Mouse (Mus musculus): ENCODE data around the gene Tmem183a.

The Tmem183a gene

DNA sequence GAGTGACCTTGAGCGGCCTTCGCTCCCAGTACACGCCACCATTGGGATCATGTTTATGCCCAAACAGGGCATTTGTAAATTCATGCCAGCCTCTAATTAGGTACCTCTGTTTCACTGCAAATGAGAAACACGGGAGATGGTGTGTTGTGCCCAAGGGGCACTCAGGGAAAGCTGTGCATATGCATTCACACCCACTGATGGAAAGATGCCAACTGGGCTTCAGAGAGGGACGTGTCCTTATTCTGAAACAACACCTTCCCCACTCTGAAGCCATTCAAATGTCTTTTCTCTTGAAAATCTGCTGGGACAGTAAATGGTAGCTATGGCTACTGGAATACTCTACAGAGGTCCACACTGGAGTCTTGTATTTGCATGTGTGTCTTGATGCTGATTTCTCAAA is 43.5 kb downstream of the Tmem183a start:
- no peak for DNase-seq

DNA sequence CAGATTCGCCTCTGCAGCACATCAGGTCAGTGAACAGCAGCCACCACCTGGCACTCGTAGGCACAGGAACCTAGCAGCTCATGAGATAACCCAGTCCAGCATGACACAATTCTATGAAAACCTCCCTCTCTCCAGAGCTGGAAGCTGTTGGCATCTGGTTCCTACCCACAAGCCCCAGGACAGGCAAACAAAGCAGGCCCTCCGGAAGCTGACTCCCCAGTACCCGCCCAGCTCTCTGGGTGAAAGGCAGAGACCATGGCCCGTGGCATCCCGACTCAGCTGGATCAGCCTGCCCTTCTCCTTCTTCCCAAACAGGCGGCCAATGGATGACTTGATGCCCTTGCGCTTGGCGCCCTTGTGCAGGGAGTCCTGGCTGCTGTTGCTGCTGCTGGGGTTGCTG is 45.4 kb downstream of the Tmem183a start:
- no peak for DNase-seq

DNA sequence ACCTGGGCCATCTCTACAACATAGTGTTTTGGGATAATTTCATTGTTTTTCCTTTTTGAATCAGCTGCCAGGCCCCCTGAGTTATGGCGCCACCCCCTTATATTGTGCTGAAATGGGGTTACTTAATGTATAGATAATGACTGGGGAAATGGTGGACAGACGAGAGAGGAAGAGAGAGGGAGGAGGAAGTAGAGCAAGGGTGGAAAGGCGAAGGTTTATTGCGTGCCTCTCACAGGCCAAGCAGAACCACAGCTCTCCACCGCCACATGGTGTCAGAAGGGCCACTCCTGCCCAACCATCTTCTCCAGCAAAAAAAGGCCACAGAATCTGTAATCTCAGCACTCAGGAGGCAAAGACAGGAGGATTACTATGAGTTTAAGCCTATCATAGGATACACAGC is 46.6 kb downstream of the Tmem183a start:
- DNase-seq = no peak

DNA sequence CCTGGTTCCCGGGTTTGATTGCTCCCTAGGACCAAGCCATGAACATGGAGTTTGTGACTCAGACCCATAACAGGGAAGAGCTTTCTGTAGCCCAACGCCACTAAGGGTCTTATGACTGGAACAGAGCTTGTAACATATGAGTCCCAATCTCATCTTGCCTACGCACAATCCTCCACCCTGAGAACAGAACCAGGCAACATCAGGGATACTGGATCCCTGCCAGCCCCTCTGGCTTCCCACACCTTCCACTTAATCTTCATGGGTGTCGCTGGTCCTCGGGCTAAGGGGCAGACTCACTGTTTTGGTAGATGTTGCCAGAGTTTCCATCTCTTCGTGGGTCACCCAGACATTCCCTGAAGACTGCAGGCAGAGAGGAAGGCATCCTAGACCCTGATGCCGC is 50.0 kb downstream of the Tmem183a start:
- DNase-seq = no peak

DNA sequence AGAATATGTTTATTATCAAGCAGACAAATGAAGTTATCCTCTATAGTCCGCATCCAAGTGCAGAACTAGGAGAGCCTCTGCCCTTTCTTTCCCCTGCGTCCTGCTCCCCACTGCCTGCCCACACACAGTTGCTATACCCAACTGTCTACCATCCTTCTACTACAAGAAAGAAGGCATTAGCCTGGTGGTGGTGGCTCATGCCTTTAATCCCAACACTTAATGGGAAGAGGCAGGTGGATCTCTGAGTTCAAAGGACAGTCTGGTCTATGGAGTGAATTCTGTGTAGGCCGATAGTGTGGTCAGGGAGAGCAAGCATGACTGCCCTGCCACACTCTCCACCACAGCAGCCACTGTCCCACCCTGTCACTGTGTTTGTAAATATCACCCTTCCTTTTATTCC is 51.0 kb downstream of the Tmem183a start:
- no peak for DNase-seq

DNA sequence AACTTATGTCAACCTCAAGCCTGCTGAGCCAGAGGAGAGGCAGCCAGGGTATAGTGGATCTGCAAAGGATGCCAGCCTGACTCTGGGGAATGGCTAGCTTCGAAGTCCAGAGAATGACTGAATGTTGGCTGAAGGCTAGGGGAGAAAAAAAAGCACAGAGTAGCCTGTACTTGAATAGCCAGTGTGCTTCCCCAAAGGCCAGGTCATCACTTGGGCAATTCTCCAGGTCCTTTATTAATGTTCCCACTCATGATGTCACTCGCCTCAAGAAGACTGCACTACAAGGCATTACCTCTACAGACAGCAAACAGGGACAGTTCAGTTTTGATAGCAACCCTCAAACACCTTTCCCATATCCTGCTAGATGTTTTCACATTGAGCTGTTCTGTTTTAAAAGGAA is 51.5 kb downstream of the Tmem183a start:
- DNase-seq = no peak

DNA sequence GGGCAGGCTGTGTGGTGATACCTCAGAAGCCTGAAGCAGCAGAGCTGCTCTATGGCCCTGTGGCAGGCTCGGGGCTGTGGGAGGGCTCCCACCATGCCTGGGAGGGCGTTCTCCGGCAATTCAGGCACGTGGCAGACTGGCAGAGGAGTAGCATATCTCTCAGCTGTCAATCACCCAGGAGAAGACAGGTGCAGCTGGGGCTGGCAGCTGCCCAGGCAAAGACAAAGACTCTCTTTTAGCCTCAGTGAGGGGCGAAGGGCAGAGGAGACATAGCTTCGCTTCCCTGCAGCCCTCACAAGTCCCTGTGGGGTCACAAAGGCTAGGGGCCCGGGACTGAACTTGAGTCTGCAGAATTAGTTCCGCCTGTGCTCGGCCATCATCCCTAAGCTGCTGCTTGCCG is 54.4 kb downstream of the Tmem183a start:
- DNase-seq = no peak

DNA sequence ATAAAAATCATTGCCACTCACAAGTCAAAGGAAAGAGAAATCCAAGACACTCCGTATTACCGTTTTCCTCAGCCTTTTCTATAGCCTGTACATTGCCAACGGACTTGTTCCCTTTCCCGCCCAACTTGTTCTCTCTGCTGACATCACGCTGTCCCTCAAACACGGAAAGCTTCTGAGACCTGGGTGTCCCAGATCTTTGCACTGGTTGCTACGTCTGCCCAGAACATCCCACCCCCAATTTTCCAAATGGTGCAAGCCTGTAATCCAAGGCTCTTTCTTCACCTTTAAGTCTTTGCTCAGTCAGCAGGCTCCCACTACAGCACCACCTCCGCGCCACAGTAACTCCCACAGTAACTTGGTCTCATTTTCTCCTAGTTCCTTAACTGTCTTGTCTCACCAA is 56.8 kb downstream of the Tmem183a start:
- DNase-seq = no peak

DNA sequence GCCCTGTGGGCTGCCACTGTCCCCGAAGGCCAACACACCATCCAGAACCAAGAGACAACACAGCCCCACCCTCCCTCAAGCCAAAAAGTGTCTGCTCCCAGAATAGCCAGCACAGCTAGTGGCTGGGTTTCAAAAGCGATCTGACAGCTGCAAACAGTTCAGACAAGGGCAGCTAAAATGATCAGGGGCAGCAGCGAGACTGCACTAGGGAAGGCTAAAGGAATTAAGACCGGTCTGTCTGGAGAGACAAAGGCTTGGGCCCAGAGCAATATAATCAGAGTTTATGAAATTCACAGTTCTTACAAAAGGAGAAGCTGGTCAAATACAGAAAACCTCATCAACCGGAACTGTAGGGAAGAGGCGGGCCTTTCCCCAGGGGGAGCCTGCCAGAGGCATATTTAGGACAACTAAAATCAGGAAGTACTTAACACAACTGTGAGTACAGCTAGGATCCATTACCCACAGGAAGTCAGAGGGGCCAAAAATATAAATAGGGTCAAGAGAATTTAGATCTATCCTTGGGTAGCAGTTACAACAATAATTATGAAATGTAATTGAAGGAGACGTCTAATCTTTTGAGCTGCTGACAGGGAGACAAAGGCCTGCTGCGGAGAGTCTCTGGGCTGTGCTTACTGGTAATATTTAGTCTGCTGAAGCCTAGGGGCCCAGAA is 59.1 kb downstream of the Tmem183a start:
- no peak for DNase-seq

DNA sequence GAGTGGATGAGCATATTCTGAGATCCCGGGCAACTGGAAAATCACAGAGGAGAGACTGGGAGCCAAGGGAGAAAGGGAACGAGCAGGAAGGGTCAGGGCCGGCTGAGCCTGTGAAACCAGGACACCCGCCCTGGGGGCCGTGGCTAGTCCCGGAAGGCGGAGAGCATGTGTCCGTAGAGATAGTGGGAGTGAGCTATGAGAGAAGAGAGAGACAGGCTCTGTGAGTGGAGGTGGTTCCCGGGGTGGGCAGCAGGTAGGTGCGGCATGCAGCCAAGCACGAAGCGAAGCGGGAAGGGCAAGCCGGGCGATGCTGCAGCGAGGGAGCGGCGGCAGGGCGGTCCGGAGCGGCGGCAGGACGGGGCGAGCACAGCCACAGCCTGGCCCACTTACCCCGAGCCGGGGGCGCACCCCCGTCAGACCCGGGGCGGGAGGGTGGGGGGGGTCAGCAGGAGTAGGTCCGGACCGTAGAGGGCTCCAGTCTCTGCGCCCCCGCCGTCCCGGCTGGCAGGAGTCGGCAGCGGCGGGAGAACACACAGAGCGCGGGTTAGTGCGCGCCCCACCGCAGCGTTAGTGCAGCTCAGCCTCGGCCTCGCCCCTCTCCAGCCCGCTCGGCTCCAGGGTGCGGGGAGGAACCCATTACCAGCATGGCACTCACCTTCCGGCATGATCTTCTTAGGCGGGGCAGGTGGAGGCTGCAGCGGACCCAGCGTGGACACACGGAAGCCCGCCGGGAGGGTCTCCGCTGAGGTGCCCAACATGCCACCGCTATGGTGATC is 63.0 kb downstream of the Tmem183a start:
- peak; percentile 56 to 57 for DNase-seq

DNA sequence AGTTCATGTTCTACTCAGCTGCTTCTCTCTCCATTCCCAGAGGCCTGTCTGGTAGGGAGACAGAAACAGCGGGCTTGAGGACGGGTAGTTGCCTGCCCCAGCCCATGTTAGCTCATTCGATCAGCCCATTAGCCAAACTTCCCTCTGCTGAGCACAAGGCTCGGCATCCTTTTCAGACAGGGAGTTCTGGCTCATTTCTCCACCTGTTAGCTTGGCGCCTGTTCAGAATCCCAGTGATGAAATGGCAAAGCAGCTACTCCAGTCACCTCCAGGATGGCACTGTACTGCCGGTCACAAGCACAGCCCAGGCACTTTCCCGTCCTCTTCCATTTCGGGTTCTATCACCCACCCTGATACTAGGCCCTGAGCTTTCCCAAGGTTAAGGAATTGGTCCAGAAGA is 64.5 kb downstream of the Tmem183a start:
- peak; percentile 94 for DNase-seq
